Mouse (Mus musculus) hindbrain, embryonic 12.5 days (tissue): Measurements from ENCODE around the gene Pigh. TPM values are rescaled to one million over a fixed set of nuclear protein-coding genes. Genes with fewer than 3 reads are reported as not detected.

ENCODE experiments used
- ATAC-seq: fragments of 200-750 bp; cut with Nextera tagmentation; 2 replicates; pipeline ENCODE4 v1.8.0; 2017; ENCODE audit warnings: moderate TSS enrichment; ENCODE audit not compliant: low FRiP score
- H3K27ac ChIP-seq: fragments of 300-500 bp; sonication (generic); 2 replicates; pipeline ENCODE4 v1.5.1; 2016; ENCODE audit warnings: mild to moderate bottlenecking
- H3K27me3 ChIP-seq: fragments of 300-500 bp; sonication (generic); 2 replicates; pipeline ENCODE4 v1.6.1; 2016; ENCODE audit warnings: mild to moderate bottlenecking
- H3K36me3 ChIP-seq: fragments of 300-500 bp; sonication (generic); 2 replicates; pipeline ENCODE4 v1.6.1; 2016; ENCODE audit warnings: mild to moderate bottlenecking
- H3K4me1 ChIP-seq: fragments of 300-500 bp; sonication (generic); 2 replicates; pipeline ENCODE4 v1.6.1; 2016
- H3K4me2 ChIP-seq: fragments of 300-500 bp; sonication (generic); replicated peaks from 2 replicates; pipeline ENCODE4 v1.6.1; 2016; ENCODE audit warnings: mild to moderate bottlenecking
- H3K4me3 ChIP-seq: fragments of 300-500 bp; sonication (generic); 2 replicates; pipeline ENCODE4 v1.5.1; 2016; ENCODE audit warnings: mild to moderate bottlenecking
- H3K9ac ChIP-seq: fragments of 300-500 bp; sonication (generic); 2 replicates; pipeline ENCODE4 v1.6.1; 2016; ENCODE audit warnings: mild to moderate bottlenecking, moderate library complexity
- H3K9me3 ChIP-seq: fragments of 300-500 bp; sonication (generic); replicated peaks from 2 replicates; pipeline ENCODE4 v1.6.1; 2016; ENCODE audit warnings: mild to moderate bottlenecking
- WGBS: fragments of 180-500 bp; shearing (Covaris S2); methylation state at CpG from one replicate; pipeline ENCODE4 v1.1.7; 2016; 5-methylcytosine and 5-hydroxymethylcytosine counted together
- polyA plus RNA-seq: library from polyadenylated mRNA; unstranded; fragments of >200 nt; fragmentation: Nextera tagmentation; extraction: Ambion mirVana; gene quantifications from 2 replicates; pipeline ENCODE4 v1.2.1, GENCODE M21; 2016

Gene Pigh
- polyA plus RNA-seq, 1 experiment from 2014 or later, result 27.1 TPM

DNA sequence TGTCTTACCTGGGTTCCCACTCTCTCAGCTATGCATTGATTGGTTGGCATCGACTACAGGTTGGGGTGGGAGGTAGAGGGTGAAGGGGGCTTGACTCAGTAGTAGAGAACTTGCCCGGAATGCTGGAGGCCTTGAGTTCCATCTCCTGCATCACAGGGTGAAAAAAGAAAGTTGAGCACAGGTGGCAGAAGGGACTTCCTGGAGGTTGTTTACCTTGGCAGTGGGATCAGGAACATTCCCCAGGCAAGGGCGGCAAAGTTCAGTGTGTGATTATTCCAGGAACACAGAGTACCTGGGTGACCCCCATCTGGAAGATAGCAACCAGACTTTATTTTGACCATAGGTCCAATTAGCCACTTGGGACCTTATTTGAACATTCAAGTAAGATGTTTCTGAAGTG lies 14.3 kb upstream of the Pigh start:
- H3K9me3 ChIP-seq, result no peaks in the 10 kb centered on the region
- H3K4me2 ChIP-seq, result no peak overlapping the region
- H3K4me1 ChIP-seq, result no peaks in the 10 kb centered on the region
- WGBS, result 86% methylated on average over 3 of the region's 3 CpGs
- no peak overlapping the region for H3K9ac ChIP-seq
- no peaks in the 10 kb centered on the region for H3K36me3 ChIP-seq
- H3K27me3 ChIP-seq, result no peaks in the 10 kb centered on the region
- no peak for ATAC-seq
- H3K4me3 ChIP-seq, result no peak overlapping the region
- no peak overlapping the region for H3K27ac ChIP-seq

DNA sequence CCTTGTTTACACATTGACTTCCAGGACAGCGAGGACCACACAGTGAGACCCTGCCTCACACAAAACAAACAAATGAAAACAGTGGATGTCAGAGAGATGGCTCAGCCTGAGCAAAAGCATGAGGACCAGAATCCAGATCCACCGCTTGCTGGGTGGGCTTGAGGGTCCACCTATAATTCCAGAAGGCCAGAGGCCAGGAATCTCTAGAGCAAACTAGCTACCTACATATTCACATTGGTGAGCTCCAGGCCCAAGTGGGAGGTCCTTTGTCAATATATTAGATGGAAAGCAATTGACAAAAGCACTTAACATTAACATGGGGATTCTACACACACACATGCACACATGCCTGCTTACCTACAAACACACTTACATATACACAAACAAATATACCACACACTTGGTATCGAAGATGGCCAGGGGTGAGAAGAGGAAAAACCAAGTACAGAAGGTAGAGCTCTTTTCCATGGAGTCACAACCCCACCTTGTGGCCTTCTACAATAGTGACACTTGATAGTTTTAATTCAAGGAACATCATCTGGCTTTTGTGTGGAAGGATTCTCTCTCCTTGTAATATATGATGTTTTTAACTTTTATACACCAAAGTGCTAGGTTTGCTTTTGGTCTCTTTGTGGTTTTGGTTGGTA lies 7.8 kb upstream of the Pigh start:
- Histone ChIP-seq H3K27me3 (no peaks in the 10 kb centered on the region), H3K9me3 (no peaks in the 10 kb centered on the region), H3K9ac (no peak overlapping the region), H3K36me3 (no peaks in the 10 kb centered on the region), H3K4me3 (no peak overlapping the region), H3K27ac (no peak overlapping the region), H3K4me1 (no peaks in the 10 kb centered on the region), H3K4me2 (no peak overlapping the region)
- ATAC-seq, result no peak
- WGBS, result 63% methylated on average over 3 of the region's 3 CpGs

DNA sequence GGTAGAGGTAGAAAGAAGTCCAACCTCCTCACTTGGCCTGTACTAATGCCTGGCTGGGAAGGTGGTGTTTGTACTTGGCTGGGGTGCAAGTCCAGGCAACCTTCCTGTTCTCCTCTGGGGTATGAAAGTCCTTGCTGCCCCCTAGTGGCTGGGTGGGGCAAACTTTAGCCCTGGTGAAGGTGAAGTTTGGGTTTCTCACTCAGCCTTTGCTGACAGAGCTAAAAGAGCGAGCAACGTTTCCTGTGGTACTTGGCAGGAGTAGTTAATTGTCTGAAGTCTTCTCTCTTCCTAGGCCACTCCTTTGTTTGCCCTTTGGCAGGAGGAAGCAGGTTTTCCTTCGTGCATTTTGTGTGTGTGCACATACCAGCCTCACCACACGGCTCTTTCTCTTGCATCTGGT lies 3.1 kb upstream of the Pigh start:
- Histone ChIP-seq H3K36me3 (no peaks in the 10 kb centered on the region), H3K27me3 (no peaks in the 10 kb centered on the region), H3K27ac (no peak overlapping the region), H3K9me3 (no peaks in the 10 kb centered on the region), H3K9ac (no peak overlapping the region), H3K4me3 (no peak overlapping the region), H3K4me1 (peaks cover 10% of the 10 kb centered on the region), H3K4me2 (no peak overlapping the region)
- WGBS, result 56% methylated on average over 4 of the region's 4 CpGs
- ATAC-seq, result no peak

DNA sequence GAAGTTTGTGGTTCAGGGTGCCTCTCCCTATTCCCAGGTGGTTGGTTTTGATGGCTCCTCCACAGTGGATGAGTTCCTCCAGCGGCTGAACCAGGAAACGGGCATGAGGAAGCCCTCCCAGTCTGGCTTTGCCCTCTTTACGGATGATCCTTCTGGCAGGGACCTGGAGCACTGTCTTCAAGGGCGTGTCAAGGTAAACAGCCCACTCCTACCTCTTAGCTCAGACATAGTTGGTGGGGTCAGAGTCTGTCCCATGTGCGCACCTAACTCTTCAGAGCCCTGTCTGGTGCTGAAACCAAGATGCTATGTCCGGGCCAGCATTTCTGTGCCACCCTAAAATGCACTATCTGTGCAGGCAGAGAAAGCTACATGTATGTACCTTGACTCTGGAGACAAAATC lies 16.1 kb downstream of the Pigh start:
- Histone ChIP-seq H3K9ac (no peak overlapping the region), H3K4me3 (no peak overlapping the region), H3K27me3 (no peaks in the 10 kb centered on the region), H3K27ac (no peak overlapping the region), H3K9me3 (no peaks in the 10 kb centered on the region), H3K36me3 (peaks cover 74% of the 10 kb centered on the region), H3K4me2 (no peak overlapping the region), H3K4me1 (no peaks in the 10 kb centered on the region)
- 92% methylated on average over 6 of the region's 6 CpGs for WGBS
- no peak for ATAC-seq

DNA sequence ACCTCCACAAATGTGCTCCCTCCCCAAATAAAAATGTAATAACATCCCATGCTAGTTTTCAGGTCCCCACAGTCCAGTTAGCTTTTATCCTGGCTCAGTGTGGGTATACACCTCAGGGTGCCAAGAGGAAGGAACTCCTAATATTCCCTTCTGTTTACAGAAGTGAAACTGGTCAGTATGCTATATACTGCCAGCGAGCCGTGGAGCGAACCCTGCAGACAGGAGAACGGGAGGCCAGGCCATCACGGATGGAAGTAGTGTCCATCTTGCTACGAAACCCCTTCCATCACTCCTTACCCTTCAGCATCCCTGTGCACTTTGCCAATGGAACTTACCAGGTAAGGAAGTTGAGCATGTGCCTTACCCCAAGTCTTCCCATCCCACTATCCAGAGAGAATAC lies 16.9 kb downstream of the Pigh start:
- Histone ChIP-seq H3K4me3 (no peak overlapping the region), H3K27me3 (no peaks in the 10 kb centered on the region), H3K9me3 (no peaks in the 10 kb centered on the region), H3K4me1 (no peaks in the 10 kb centered on the region), H3K27ac (no peak overlapping the region), H3K36me3 (peaks cover 74% of the 10 kb centered on the region), H3K4me2 (no peak overlapping the region), H3K9ac (no peak overlapping the region)
- ATAC-seq, result no peak
- WGBS, result 84% methylated on average over 6 of the region's 6 CpGs

DNA sequence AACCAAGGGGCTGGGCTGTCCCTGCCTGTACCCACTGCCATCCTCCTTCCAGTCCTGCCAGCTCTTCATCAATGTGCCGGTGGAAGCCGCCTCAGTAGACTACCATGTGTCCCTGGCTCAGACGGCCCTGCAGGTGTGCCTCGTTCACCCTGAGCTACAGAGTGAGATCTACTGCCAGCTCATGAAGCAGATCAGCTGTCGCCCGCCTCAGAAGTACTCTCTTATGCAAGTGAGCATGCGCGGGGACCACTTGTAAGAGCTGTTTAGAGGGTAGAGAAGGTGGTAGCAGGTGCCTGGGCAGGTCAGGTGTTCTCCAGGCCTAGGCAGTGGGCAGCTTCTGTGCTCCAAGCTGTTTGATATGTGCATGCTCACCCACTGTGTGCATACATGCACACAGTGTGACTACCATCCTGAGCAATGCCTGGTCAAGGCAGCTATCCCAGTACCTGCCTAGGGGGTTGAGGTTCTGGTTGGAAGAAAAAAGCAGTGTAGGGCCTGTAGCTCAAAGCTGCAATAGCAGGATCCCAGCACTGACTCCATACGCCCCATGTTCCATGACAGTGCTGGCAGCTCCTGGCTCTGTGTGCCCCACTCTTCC lies 18.6 kb downstream of the Pigh start:
- Histone ChIP-seq H3K4me2 (no peak overlapping the region), H3K9ac (no peak overlapping the region), H3K27me3 (no peaks in the 10 kb centered on the region), H3K36me3 (peaks cover 69% of the 10 kb centered on the region), H3K4me1 (no peaks in the 10 kb centered on the region), H3K9me3 (no peaks in the 10 kb centered on the region), H3K4me3 (no peak overlapping the region), H3K27ac (no peak overlapping the region)
- no peak for ATAC-seq
- WGBS, result 87% methylated on average over 9 of the region's 9 CpGs

DNA sequence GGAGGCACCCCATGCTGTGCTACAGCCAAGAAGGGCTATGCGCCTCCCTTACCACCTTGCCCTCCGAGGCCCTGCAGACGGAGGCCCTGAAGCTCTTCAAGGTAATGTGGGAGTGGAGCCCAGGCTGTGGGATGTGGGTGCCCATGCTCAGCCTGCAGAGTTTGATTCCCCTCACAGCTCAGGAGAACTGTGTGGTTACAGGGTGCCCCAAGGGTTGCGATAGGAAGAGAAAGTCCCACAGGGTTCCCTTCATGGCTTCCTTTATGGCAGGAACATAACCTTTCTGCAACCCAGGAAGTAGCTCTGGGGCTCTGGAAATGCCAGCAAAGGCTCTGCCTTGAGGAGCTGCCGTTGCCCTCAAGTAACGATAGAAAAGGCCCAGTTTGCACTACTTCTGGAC lies 19.5 kb downstream of the Pigh start:
- no peak for ATAC-seq

DNA sequence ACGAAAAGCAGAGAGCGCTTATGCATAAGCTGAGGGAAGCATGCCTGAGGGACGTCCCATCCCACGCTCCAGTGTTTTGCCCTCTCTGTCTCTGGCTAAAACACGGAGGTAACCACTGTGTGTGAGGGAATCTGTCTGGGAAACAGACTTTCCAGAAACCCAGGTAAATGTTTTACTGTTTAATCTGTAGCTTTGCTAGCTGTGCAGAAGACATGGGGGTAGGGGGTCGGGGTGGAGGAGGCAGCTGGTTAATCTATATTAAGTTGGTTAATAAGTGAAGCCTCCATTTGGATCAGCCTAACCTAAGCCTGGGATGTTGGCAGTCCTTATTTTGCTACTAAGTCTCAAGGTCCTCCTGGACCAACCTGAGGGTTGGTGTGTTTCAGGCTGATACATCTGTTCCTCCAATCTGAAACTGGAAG lies 20.3 kb downstream of the Pigh start:
- Histone ChIP-seq H3K36me3 (peaks cover 63% of the 10 kb centered on the region), H3K4me3 (no peak overlapping the region), H3K9me3 (no peaks in the 10 kb centered on the region), H3K27me3 (no peaks in the 10 kb centered on the region), H3K4me1 (no peaks in the 10 kb centered on the region), H3K27ac (no peak overlapping the region), H3K4me2 (no peak overlapping the region), H3K9ac (no peak overlapping the region)
- ATAC-seq, result no peak
- 89% methylated on average over 6 of the region's 6 CpGs for WGBS

More for the DNA sequence above, 19.5 kb downstream of the Pigh start:
- no peaks in the 10 kb centered on the region for H3K27me3 ChIP-seq
- 86% methylated on average over 6 of the region's 6 CpGs for WGBS
- H3K9me3 ChIP-seq, result no peaks in the 10 kb centered on the region
- no peak overlapping the region for H3K4me2 ChIP-seq
- no peak overlapping the region for H3K27ac ChIP-seq
- no peak overlapping the region for H3K4me3 ChIP-seq
- no peaks in the 10 kb centered on the region for H3K4me1 ChIP-seq
- peaks cover 63% of the 10 kb centered on the region for H3K36me3 ChIP-seq
- H3K9ac ChIP-seq, result no peak overlapping the region

DNA sequence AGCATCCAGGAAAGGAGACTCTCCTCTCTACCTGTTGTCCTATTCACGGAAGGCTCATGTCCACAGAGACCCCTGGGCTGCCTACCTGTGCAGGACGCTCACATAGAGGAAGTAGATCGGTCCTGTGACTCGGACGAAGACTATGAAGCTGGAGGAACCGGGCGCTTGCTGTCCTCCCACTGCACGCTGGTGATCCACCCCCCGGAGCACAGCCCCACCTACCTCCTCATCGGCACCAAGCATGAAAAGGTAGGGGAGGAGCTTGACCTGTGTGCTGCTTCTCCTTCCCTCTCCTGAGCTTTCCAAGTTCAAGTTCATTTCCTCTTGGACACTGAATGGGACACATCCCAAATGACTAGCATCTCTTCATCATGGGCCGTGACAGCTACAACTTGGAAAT lies 21.1 kb downstream of the Pigh start:
- no peaks in the 10 kb centered on the region for H3K27me3 ChIP-seq
- no peak overlapping the region for H3K9ac ChIP-seq
- no peaks in the 10 kb centered on the region for H3K4me1 ChIP-seq
- H3K36me3 ChIP-seq, result peaks cover 59% of the 10 kb centered on the region
- H3K4me2 ChIP-seq, result no peak overlapping the region
- ATAC-seq, result no peak
- H3K4me3 ChIP-seq, result no peak overlapping the region
- WGBS, result 92% methylated on average over 11 of the region's 11 CpGs
- no peaks in the 10 kb centered on the region for H3K9me3 ChIP-seq
- H3K27ac ChIP-seq, result no peak overlapping the region

DNA sequence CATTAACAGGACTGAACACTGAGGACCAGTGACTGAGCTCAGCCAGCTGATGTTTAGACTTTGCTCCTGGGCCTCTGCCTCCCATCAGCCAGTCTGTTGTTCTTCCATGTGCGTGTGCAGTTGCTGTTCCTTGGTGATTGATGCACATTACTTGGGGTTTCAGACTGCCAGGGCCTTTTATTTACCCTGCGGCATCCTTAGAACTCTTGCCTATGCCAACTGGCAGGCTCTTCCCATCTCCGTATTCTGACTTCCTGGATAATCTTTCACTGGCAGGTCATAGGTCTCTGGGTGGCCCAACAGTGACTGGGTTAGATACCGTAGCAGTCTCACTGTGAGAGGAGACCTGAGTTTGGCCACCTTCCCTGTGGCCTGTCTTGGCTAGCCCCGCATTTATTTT lies 21.9 kb downstream of the Pigh start:
- H3K36me3 ChIP-seq, result peaks cover 54% of the 10 kb centered on the region
- H3K27me3 ChIP-seq, result no peaks in the 10 kb centered on the region
- no peak overlapping the region for H3K4me3 ChIP-seq
- 92% methylated on average over 5 of the region's 5 CpGs for WGBS
- ATAC-seq, result no peak
- no peak overlapping the region for H3K27ac ChIP-seq
- no peak overlapping the region for H3K9ac ChIP-seq
- H3K9me3 ChIP-seq, result no peaks in the 10 kb centered on the region
- H3K4me2 ChIP-seq, result no peak overlapping the region
- no peaks in the 10 kb centered on the region for H3K4me1 ChIP-seq

DNA sequence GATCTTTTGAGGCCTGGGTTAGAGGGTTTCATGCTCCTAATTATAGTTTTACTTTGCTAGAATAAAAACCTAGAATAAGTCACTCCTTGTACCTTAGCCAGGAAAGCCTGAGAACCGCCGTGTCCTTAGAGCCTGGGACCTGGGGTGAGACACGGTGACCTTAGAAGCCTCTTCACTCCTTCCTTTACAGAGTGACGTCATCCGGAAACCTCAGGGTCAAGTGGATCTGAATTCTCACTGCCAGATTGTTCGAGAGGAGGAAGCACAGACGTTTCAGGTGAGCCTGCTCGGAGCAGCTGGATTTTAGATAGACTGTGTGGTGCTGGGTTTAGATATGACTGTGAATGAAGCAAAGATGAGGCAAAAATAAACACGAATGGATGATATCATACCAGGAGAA lies 23.0 kb downstream of the Pigh start:
- Histone ChIP-seq H3K9me3 (no peaks in the 10 kb centered on the region), H3K27me3 (no peaks in the 10 kb centered on the region), H3K4me2 (no peak overlapping the region), H3K4me1 (no peaks in the 10 kb centered on the region), H3K27ac (no peak overlapping the region), H3K36me3 (peaks cover 53% of the 10 kb centered on the region), H3K9ac (no peak overlapping the region), H3K4me3 (no peak overlapping the region)
- no peak for ATAC-seq
- WGBS, result 89% methylated on average over 9 of the region's 9 CpGs

DNA sequence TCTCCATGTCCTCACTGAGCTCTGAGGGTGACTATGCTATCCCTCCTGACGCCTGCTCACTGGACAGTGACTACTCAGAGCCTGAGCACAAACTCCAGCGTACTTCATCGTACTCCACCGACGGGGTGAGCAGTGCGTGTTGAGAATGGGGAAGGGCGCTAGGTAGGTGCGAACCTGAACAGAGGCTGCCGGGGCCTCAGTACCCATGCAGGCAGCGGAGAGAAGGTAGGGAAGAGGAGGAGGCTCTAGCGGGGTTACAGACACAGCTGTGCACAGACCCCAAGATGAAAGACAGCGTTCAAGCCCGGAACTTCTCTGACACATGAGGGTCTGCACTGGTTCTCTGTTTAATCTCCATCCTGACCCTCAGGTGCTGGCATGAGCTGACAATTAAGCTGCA lies 25.0 kb downstream of the Pigh start:
- Histone ChIP-seq H3K9me3 (no peaks in the 10 kb centered on the region), H3K36me3 (peaks cover 50% of the 10 kb centered on the region), H3K27ac (no peak overlapping the region), H3K4me3 (no peak overlapping the region), H3K27me3 (no peaks in the 10 kb centered on the region), H3K4me2 (no peak overlapping the region), H3K4me1 (no peaks in the 10 kb centered on the region), H3K9ac (no peak overlapping the region)
- ATAC-seq, result no peak
- WGBS, result 90% methylated on average over 13 of the region's 13 CpGs
